Mouse (Mus musculus) forebrain, embryonic 12.5 days (tissue): ENCODE data around the gene BC017158. TPM values are rescaled to one million over a fixed set of nuclear protein-coding genes. Genes with fewer than 3 reads are reported as not detected.

Experiments
- ATAC-seq: fragments of 200-750 bp; cut with Nextera tagmentation; 2 replicates; pipeline ENCODE4 v1.8.0; 2017; ENCODE audit warnings: moderate TSS enrichment; ENCODE audit not compliant: low FRiP score
- H3K27ac ChIP-seq: fragments of 300-500 bp; sonication (generic); 2 replicates; pipeline ENCODE4 v1.5.1; 2016; ENCODE audit warnings: mild to moderate bottlenecking
- H3K27me3 ChIP-seq: fragments of 300-500 bp; sonication (generic); 2 replicates; pipeline ENCODE4 v1.6.1; 2016; ENCODE audit warnings: mild to moderate bottlenecking
- H3K36me3 ChIP-seq: fragments of 300-500 bp; sonication (generic); replicated peaks from 2 replicates; pipeline ENCODE4 v1.6.1; 2016; ENCODE audit warnings: mild to moderate bottlenecking
- H3K4me1 ChIP-seq: fragments of 300-500 bp; sonication (generic); 2 replicates; pipeline ENCODE4 v1.6.1; 2016
- H3K4me2 ChIP-seq: fragments of 300-500 bp; sonication (generic); 2 replicates; pipeline ENCODE4 v1.6.1; 2016; ENCODE audit warnings: mild to moderate bottlenecking, moderate library complexity
- H3K4me3 ChIP-seq: fragments of 300-500 bp; sonication (generic); replicated peaks from 2 replicates; pipeline ENCODE4 v1.5.1; 2016; ENCODE audit warnings: mild to moderate bottlenecking
- H3K9ac ChIP-seq: fragments of 300-500 bp; sonication (generic); 2 replicates; pipeline ENCODE4 v1.6.1; 2016; ENCODE audit warnings: mild to moderate bottlenecking
- H3K9me3 ChIP-seq: fragments of 300-500 bp; sonication (generic); 2 replicates; pipeline ENCODE4 v1.6.1; 2016
- WGBS: fragments of 180-500 bp; shearing (Covaris S2); methylation state at CpG from one replicate; pipeline ENCODE4 v1.1.7; 2016; 5-methylcytosine and 5-hydroxymethylcytosine counted together
- polyA plus RNA-seq: library from polyadenylated mRNA; unstranded; fragments of >200 nt; fragmentation: Nextera tagmentation; extraction: Ambion mirVana; gene quantifications from 2 replicates; pipeline ENCODE4 v1.2.1, GENCODE M21; 2016

BC017158 gene
- polyA plus RNA-seq, 1 experiment from 2014 or later, result 17.3 TPM

DNA sequence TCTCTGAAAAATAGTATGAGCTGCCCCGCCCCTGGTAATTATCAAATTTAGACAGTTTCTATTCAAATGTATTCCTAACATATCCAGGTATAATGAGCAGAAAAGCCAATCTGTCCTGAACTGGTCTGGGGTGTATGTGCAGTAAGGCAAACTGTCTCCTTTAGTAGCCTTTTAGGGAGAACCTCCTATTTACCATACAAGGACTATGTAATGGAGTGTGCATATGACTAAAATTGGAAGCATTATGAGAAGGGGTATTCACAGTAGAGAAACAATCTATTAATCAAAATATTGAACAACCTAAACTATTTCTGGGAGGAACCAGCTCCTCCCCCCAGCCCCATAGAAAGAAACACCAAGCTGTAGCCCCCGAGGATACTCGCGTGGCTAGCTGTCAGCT, 18.2 kb downstream of the BC017158 start:
- no peak overlapping the region for H3K27ac ChIP-seq
- peaks cover 9% of the 10 kb centered on the region for H3K27me3 ChIP-seq
- peaks cover 22% of the 10 kb centered on the region for H3K36me3 ChIP-seq
- 89% methylated on average over 4 of the region's 4 CpGs for WGBS
- no peak overlapping the region for H3K4me3 ChIP-seq
- H3K9ac ChIP-seq, result no peak overlapping the region
- H3K4me2 ChIP-seq, result no peak overlapping the region
- H3K4me1 ChIP-seq, result peaks cover 15% of the 10 kb centered on the region
- no peak for ATAC-seq
- no peaks in the 10 kb centered on the region for H3K9me3 ChIP-seq

DNA sequence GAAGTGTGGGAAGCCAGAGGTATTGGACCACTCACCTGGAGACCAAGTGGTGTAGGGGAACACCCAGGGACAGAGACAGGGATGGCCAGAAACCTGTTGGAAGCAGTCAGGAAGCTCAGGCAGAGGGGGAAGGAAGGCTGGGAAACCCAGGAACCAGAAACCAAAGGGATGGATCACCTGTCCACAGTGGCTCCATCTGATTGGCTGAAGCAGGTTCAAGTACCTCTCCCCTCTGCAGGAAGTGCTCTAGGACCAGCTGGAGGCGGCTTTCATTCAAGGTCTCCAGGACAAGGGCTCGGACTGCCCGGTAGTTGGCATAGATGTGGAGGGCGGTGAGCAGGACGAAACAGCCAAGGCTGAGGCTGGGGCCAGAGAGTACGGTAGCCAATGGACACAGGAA, 21.9 kb downstream of the BC017158 start:
- Histone ChIP-seq H3K36me3 (peaks cover 53% of the 10 kb centered on the region), H3K27me3 (0 out of 2 replicates have a peak, but pooled peaks cover 7% of the 10 kb centered on the region), H3K27ac (no peak overlapping the region), H3K4me3 (no peak overlapping the region), H3K9ac (no peak overlapping the region), H3K9me3 (no peaks in the 10 kb centered on the region), H3K4me2 (no peak overlapping the region), H3K4me1 (peaks cover 8% of the 10 kb centered on the region; the same call in 1 of the 2 replicates)
- ATAC-seq, result no peak
- WGBS, result 97% methylated on average over 6 of the region's 6 CpGs

DNA sequence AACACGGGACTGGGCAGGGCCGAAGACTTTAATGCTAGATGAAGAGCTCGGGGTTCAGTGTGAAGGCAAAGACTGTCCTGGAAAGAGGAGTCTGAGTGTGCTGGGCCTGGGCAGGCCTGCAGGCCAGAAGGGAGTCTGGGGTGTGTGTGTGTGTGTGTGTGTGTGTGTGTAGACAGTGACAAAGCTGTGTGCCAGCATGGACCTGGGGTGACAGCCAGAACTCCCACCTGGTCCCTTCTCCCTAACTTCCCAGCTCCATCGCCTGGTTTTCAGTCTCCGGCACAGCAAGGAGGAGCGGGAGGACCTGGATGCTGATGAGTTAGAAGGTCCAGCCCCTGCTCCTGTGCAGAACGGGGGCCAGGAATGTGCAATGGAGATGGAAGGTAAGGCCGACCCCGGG, 26.5 kb downstream of the BC017158 start:
- no peak for ATAC-seq
- no peaks in the 10 kb centered on the region for H3K4me1 ChIP-seq
- no peak overlapping the region for H3K4me3 ChIP-seq
- WGBS, result 92% methylated on average over 9 of the region's 9 CpGs
- no peaks in the 10 kb centered on the region for H3K27me3 ChIP-seq
- no peak overlapping the region for H3K27ac ChIP-seq
- H3K9ac ChIP-seq, result no peak overlapping the region
- peaks cover 53% of the 10 kb centered on the region for H3K36me3 ChIP-seq
- H3K9me3 ChIP-seq, result no peaks in the 10 kb centered on the region
- H3K4me2 ChIP-seq, result no peak overlapping the region

DNA sequence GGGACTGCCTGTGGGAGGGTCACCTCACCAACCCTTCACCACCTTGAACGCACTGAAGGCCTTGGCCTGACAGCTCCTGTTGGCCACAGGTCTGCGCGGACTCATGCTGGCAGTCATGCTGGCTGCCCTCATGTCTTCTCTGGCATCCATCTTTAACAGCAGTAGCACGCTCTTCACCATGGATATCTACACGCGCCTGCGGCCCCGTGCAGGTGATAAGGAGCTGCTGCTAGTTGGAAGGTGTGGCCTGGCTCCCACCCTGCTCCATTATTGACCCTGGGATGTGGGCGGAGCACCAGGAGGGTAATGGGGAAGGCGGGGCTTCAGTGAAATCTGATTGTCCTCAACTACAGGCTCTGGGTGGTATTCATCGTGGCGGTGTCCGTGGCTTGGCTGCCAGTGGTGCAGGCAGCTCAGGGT, 27.5 kb downstream of the BC017158 start:
- Histone ChIP-seq H3K27ac (no peak overlapping the region), H3K27me3 (no peaks in the 10 kb centered on the region), H3K36me3 (peaks cover 43% of the 10 kb centered on the region), H3K9ac (no peak overlapping the region), H3K9me3 (no peaks in the 10 kb centered on the region), H3K4me1 (no peaks in the 10 kb centered on the region), H3K4me3 (no peak overlapping the region), H3K4me2 (no peak overlapping the region)
- no peak for ATAC-seq
- WGBS, result 62% methylated on average over 13 of the region's 13 CpGs

DNA sequence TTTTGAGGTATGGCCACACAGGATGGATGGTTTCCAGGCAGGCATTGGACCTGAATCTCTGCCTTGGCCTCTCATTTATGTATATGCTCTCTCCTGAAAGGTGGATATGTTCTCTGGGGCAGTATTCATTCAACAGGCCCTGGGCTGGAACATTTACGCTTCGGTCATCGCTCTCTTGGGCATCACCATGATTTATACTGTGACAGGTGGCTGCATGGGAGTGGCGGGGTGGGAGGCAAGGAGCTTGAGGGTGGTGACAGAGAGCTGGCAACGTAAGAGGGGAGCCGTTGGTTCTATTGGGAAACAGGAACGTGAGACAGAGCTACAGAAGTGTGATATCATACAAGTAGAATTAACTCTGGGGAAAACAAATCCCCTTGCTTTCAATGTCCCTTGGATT, 30.2 kb downstream of the BC017158 start:
- Histone ChIP-seq H3K4me1 (no peaks in the 10 kb centered on the region), H3K9me3 (no peaks in the 10 kb centered on the region)
- ATAC-seq, result no peak

DNA sequence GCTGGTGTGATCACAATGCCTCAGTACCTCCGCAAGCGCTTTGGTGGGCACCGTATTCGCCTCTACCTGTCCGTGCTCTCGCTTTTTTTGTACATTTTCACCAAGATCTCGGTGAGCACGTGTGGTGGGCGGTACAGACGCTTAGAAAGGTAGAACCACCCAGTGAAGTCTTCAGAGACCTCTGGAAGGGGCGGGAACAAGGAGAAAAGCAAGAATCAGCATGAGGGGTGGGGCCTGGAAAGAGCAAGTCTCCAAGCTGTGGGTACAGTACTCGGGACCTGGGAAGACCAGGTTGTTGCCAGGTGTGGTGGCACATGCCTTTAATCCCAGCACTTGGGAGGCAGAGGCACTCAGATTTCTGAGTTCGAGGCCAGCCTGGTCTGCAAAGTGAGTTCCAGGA, 30.6 kb downstream of the BC017158 start:
- Histone ChIP-seq H3K27me3 (no peaks in the 10 kb centered on the region), H3K9me3 (no peaks in the 10 kb centered on the region), H3K4me3 (no peak overlapping the region), H3K4me2 (no peak overlapping the region), H3K9ac (no peak overlapping the region), H3K4me1 (no peaks in the 10 kb centered on the region), H3K36me3 (peaks cover 17% of the 10 kb centered on the region), H3K27ac (no peak overlapping the region)
- WGBS, result 60% methylated on average over 13 of the region's 13 CpGs
- no peak for ATAC-seq

More for the DNA sequence above, 30.2 kb downstream of the BC017158 start:
- Histone ChIP-seq H3K4me3 (no peak overlapping the region), H3K36me3 (peaks cover 18% of the 10 kb centered on the region), H3K27me3 (no peaks in the 10 kb centered on the region), H3K4me2 (no peak overlapping the region), H3K9ac (no peak overlapping the region), H3K27ac (no peak overlapping the region)
- WGBS, result 93% methylated on average over 7 of the region's 7 CpGs

DNA sequence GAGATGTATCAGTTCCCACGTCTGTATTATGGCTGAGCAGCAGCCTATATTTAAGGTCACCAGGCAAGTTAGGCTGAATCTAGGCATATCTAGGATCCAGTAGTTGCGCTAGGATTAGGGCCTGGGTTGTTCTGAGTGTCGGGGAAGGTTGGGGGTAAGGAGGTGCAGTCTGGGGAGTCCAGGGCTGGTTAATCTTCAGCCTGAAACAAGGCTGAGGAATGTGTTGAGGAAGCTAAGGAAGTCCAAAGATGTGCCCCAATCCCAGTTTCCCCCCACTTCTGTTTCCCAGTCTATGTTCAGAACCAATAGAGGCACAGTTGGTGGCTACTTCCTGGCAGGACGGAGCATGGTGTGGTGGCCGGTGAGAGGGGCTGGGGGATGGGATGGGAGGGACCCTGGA, 31.9 kb downstream of the BC017158 start:
- Histone ChIP-seq H3K4me2 (no peak overlapping the region), H3K9me3 (no peaks in the 10 kb centered on the region), H3K9ac (no peak overlapping the region), H3K36me3 (peaks cover 4% of the 10 kb centered on the region; the same call in 1 of the 2 replicates), H3K27ac (no peak overlapping the region), H3K4me1 (no peaks in the 10 kb centered on the region), H3K27me3 (no peaks in the 10 kb centered on the region), H3K4me3 (no peak overlapping the region)
- ATAC-seq, result no peak
- 85% methylated on average over 5 of the region's 5 CpGs for WGBS

DNA sequence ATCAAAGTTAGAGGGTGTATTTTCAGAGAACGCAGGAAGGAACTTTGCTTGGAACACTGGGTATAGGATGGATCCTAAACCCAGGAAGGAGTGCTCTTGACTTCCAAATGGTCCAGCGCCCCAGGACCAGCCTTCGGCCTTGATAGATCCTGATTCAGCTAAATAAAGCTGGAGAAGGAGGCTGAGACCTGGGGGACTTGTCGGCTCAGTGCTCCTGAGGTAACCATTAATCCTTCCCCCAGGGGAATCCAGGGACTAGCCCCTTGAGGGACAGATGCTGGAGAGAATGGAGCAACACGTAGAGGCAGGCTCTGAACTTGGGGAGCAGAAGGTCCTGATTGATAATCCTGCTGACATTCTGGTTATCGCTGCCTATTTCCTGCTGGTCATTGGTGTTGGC, 32.6 kb downstream of the BC017158 start, which contains the start of gene Slc5a2:
Gene Slc5a2, plus strand, starts transcription at position 247 of the 400 bp plus-strand sequence.
- 82% methylated on average over 6 of the region's 6 CpGs for WGBS
- H3K36me3 ChIP-seq, result no peaks in the 10 kb centered on the region
- no peaks in the 10 kb centered on the region for H3K27me3 ChIP-seq
- no peaks in the 10 kb centered on the region for H3K4me1 ChIP-seq
- no peaks in the 10 kb centered on the region for H3K9me3 ChIP-seq
- ATAC-seq, result no peak
- no peak within 1 kb of the TSS for H3K9ac ChIP-seq
- H3K4me2 ChIP-seq, result no peak within 1 kb of the TSS
- H3K4me3 ChIP-seq, result no peak within 1 kb of the TSS
- no peak within 1 kb of the TSS for H3K27ac ChIP-seq

DNA sequence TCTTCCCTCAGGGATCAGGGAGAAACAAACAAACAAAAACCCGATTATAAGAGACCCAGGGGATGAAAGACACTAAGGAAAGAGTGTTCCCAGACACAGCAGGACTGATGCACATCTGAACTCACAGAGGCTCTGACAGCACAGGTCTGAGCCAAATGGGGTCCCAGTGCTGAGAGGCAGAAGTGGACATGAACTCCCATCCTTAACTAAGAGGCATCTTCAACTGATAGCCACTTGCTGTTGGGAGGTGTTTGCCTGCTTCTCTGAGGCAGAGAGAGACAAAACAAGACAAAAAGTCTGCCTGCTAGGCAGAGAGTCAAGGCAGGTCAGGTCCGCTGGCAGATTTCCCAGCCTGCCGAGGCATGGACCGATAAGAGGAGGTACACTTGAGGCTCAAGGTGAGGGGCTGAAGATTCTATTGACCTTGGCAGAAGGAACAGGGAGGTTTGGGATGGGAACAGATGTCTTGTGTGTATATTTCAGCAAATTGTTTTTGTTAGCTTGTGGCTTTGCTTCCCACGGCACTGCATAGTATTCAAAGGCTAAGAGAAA, 41.1 kb downstream of the BC017158 start:
- Histone ChIP-seq H3K4me2 (no peak overlapping the region), H3K9me3 (no peaks in the 10 kb centered on the region), H3K4me1 (peaks cover 14% of the 10 kb centered on the region), H3K27me3 (peaks cover 17% of the 10 kb centered on the region), H3K9ac (no peak overlapping the region), H3K27ac (no peak overlapping the region), H3K4me3 (no peak overlapping the region), H3K36me3 (no peaks in the 10 kb centered on the region)
- WGBS, result 60% methylated on average over 5 of the region's 5 CpGs
- no peak for ATAC-seq

DNA sequence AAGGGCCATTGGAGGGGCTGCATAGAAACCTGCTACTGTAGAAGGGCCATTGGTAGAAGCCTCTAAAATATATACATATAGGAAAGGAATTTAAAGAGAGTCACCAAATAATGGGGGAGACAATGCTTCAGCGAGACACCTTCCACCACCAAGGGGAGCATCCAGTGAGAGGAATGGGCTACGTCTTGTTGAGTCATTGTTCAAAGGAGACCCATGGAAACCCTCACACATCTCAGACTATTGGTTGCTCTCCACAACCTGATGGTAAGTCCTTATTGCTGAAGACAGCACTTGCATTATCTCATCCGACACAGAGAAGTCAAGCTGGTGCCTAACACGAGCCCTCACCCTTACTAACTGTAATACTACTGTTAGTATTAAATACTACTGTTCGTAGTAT, 42.2 kb downstream of the BC017158 start:
- peaks cover 15% of the 10 kb centered on the region for H3K4me1 ChIP-seq
- H3K9me3 ChIP-seq, result no peaks in the 10 kb centered on the region
- H3K27ac ChIP-seq, result no peak overlapping the region
- no peak overlapping the region for H3K4me2 ChIP-seq
- H3K9ac ChIP-seq, result no peak overlapping the region
- H3K27me3 ChIP-seq, result peaks cover 25% of the 10 kb centered on the region
- ATAC-seq, result no peak
- WGBS, result 88% methylated on average over 5 of the region's 5 CpGs
- H3K4me3 ChIP-seq, result no peak overlapping the region
- H3K36me3 ChIP-seq, result no peaks in the 10 kb centered on the region

DNA sequence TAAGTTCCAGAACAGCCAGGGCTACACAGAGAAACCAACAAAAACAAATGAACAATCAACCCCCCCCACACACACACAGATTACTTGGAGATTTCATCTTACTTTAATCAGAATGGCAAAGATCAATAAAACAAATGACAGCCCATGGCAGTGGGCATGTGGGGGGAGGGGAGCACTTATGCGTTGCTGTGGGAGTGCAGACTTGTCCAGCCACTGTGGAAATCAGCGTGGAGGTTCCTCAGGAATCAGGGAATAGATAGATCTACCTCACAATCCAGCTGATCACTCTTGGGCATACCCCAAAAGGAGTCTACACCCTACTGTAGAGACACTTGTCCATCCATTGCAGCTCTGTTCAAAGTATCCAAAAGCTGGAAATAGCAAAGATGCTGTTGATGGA, 43.0 kb downstream of the BC017158 start:
- no peaks in the 10 kb centered on the region; the same call in 1 of the 2 replicates for H3K36me3 ChIP-seq
- H3K27me3 ChIP-seq, result peaks cover 29% of the 10 kb centered on the region
- no peak overlapping the region for H3K4me2 ChIP-seq
- H3K9me3 ChIP-seq, result no peaks in the 10 kb centered on the region
- H3K27ac ChIP-seq, result no peak overlapping the region
- H3K4me3 ChIP-seq, result no peak overlapping the region
- 56% methylated on average over 2 of the region's 2 CpGs for WGBS
- peaks cover 15% of the 10 kb centered on the region for H3K4me1 ChIP-seq
- no peak overlapping the region for H3K9ac ChIP-seq
- ATAC-seq, result no peak

DNA sequence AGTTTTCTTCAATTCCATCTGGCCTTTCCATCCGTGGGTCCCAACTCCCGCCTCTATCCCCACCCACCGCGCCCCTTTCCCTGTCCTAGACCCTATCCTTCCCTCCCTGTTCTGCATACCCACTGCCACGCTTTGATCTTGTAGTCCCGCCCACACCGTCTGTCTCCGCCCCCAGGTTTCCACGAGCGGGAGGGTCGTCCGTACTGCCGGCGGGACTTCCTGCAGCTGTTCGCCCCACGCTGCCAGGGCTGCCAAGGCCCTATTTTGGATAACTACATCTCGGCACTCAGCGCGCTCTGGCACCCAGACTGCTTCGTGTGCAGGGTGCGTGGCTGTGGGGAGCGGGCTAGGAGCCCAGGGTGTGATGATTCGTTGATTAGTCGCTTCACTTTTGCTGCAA, 45.4 kb downstream of the BC017158 start:
- H3K9me3 ChIP-seq, result no peaks in the 10 kb centered on the region
- peak overlapping the region; percentile 66 for H3K4me2 ChIP-seq
- H3K36me3 ChIP-seq, result no peaks in the 10 kb centered on the region; the same call in 1 of the 2 replicates
- H3K27me3 ChIP-seq, result peaks cover 45% of the 10 kb centered on the region
- peak overlapping the region; percentile 39 for H3K9ac ChIP-seq
- H3K4me1 ChIP-seq, result peaks cover 17% of the 10 kb centered on the region
- peak; percentile 74; the same call in 1 of the 2 replicates for ATAC-seq
- peak overlapping the region; percentile 32 for H3K4me3 ChIP-seq
- 7% methylated on average over 24 of the region's 24 CpGs for WGBS
- H3K27ac ChIP-seq, result no peak overlapping the region

DNA sequence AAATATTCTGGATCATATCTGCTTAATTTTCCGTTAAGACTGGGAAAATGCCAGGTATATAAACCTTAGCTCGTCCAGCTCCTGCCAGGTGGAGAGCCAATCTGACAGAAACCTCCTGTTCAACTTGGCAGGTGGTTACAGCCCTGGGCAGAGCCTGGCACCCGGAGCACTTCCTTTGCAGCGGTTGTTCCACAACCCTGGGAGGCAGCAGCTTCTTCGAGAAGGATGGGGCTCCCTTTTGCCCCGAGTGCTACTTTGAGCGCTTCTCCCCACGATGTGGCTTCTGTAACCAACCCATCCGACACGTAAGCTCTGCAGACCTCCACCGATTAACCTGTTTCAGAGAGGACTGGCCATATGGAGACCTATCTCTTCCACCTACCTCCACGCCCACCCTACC, 46.0 kb downstream of the BC017158 start:
- ATAC-seq, result no peak
- Histone ChIP-seq H3K9ac (no peak overlapping the region; the same call in 1 of the 2 replicates), H3K9me3 (no peaks in the 10 kb centered on the region), H3K36me3 (no peaks in the 10 kb centered on the region; the same call in 1 of the 2 replicates), H3K4me2 (peak overlapping the region; percentile 66), H3K4me3 (peak overlapping the region; percentile 32), H3K4me1 (peaks cover 23% of the 10 kb centered on the region), H3K27ac (no peak overlapping the region), H3K27me3 (peaks cover 50% of the 10 kb centered on the region)
- WGBS, result 57% methylated on average over 12 of the region's 12 CpGs
